Mouse (Mus musculus): ENCODE results near the gene Tpra1. TPM values are rescaled to one million over a fixed set of nuclear protein-coding genes. Genes with fewer than 3 reads are reported as not detected.

The Tpra1 gene
- polyA plus RNA-seq, 1 experiment from 2014 or later = 61.7 TPM

- 37% methylated on average over 7 of the region's 7 CpGs for WGBS
- H3K4me1 ChIP-seq = peaks cover 75% of the 10 kb centered on the region
- H3K27ac ChIP-seq (replicated peaks) = peak overlapping the region; percentile 82
Measured at GRCm38 (mm10) chr6:88930049-88930448, 28.0 kb downstream of the Tpra1 start.

DNA sequence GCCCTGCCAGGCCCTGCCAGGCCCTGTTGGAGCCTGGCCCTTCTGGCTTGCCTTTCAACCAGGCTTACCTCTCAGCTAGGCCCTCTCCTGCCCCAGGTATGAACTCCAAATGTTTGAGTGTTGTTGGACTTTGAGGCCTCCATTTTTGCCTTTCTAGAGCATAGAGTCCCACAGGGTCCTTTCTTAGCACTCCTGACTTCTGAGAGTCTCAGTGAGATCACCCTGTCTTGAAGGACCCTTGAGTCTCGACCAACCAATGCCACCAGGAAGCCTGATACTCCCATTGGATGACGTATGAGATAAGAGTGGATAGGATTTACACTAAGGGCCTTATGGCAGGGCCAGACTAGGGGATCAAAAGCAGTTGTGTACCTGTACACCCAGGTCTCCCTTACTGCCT is 29.4 kb downstream of the Tpra1 start:
- Histone ChIP-seq H3K9ac (replicated peaks) (0 out of 2 replicates have a peak overlapping the region, but pooled peaks have one; percentile 12), H3K9me3 (no peaks in the 10 kb centered on the region), H3K27ac (replicated peaks) (peak overlapping the region; percentile 82; the same call in 1 of the 2 replicates), H3K4me2 (replicated peaks) (no peak overlapping the region), H3K36me3 (no peaks in the 10 kb centered on the region), H3K27me3 (peaks cover 34% of the 10 kb centered on the region), H3K4me1 (peaks cover 70% of the 10 kb centered on the region), H3K4me3 (no peak overlapping the region)
- ATAC-seq (ENCODE audit: low FRiP score, low read depth) = no peak
- 83% methylated on average over 2 of the region's 2 CpGs for WGBS

More at GRCm38 (mm10) chr6:88930049-88930448, 28.0 kb downstream of the Tpra1 start:
- ATAC-seq (ENCODE audit: low FRiP score, low read depth) = no peak
- no peaks in the 10 kb centered on the region for H3K36me3 ChIP-seq
- no peak overlapping the region for H3K4me3 ChIP-seq
- peaks cover 30% of the 10 kb centered on the region for H3K27me3 ChIP-seq
- H3K9me3 ChIP-seq = no peaks in the 10 kb centered on the region
- H3K9ac ChIP-seq (replicated peaks) = no peak overlapping the region
- H3K4me2 ChIP-seq (replicated peaks) = no peak overlapping the region

GRCm38 (mm10) chr6:88934132-88934531 is 32.1 kb downstream of the Tpra1 start:
- Histone ChIP-seq H3K27me3 (peaks cover 28% of the 10 kb centered on the region), H3K4me3 (no peak overlapping the region), H3K9me3 (no peaks in the 10 kb centered on the region), H3K27ac (replicated peaks) (no peak overlapping the region), H3K36me3 (no peaks in the 10 kb centered on the region), H3K4me2 (replicated peaks) (no peak overlapping the region), H3K9ac (replicated peaks) (no peak overlapping the region), H3K4me1 (peaks cover 80% of the 10 kb centered on the region)
- 18% methylated on average over 4 of the region's 4 CpGs for WGBS
- ATAC-seq (ENCODE audit: low FRiP score, low read depth) = no peak

GRCm38 (mm10) chr6:88934816-88935215 is 32.8 kb downstream of the Tpra1 start:
- Histone ChIP-seq H3K9ac (replicated peaks) (no peak overlapping the region), H3K4me1 (peaks cover 80% of the 10 kb centered on the region), H3K36me3 (no peaks in the 10 kb centered on the region), H3K4me2 (replicated peaks) (no peak overlapping the region), H3K4me3 (no peak overlapping the region), H3K27ac (replicated peaks) (no peak overlapping the region), H3K9me3 (no peaks in the 10 kb centered on the region), H3K27me3 (peaks cover 28% of the 10 kb centered on the region)
- 28% methylated on average over 4 of the region's 4 CpGs for WGBS
- ATAC-seq (ENCODE audit: low FRiP score, low read depth) = no peak

GRCm38 (mm10) chr6:88935735-88936276 is 33.8 kb downstream of the Tpra1 start:
- no peak overlapping the region for H3K27ac ChIP-seq (replicated peaks)
- no peak for ATAC-seq (ENCODE audit: low FRiP score, low read depth)
- peaks cover 28% of the 10 kb centered on the region for H3K27me3 ChIP-seq
- no peak overlapping the region for H3K4me2 ChIP-seq (replicated peaks)
- no peaks in the 10 kb centered on the region for H3K9me3 ChIP-seq
- no peak overlapping the region for H3K4me3 ChIP-seq
- H3K9ac ChIP-seq (replicated peaks) = no peak overlapping the region
- no peaks in the 10 kb centered on the region for H3K36me3 ChIP-seq
- H3K4me1 ChIP-seq = peaks cover 80% of the 10 kb centered on the region
- WGBS = 8% methylated on average over 4 of the region's 4 CpGs

- ATAC-seq (ENCODE audit: low FRiP score, low read depth) = no peak
- no peak overlapping the region for H3K4me2 ChIP-seq (replicated peaks)
- H3K9me3 ChIP-seq = no peaks in the 10 kb centered on the region
- H3K27me3 ChIP-seq = peaks cover 28% of the 10 kb centered on the region
- peak overlapping the region; percentile 89 for H3K27ac ChIP-seq (replicated peaks)
- no peak overlapping the region for H3K9ac ChIP-seq (replicated peaks)
- H3K4me3 ChIP-seq = no peak overlapping the region
- H3K36me3 ChIP-seq = no peaks in the 10 kb centered on the region
- 36% methylated on average over 13 of the region's 13 CpGs for WGBS
- H3K4me1 ChIP-seq = peaks cover 81% of the 10 kb centered on the region
Measured at GRCm38 (mm10) chr6:88936342-88937213, 34.5 kb downstream of the Tpra1 start.

DNA sequence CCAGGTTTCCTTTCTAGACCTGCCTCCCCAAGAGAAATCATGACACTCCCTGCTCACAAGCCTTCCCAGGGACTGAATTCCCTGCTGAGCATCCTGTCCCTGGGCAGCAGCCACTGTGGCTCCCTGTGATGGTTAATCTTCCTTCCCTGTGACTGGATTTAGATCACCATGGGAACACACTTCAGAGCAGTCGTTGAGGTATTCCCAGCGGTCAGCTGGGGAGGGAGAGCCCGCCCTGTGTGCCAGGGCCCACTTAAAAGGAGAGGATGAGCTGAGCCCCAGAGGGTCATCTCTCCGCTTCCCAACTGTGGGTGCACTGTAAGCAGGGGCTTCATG is 35.1 kb downstream of the Tpra1 start:
- H3K9ac ChIP-seq (replicated peaks) = no peak overlapping the region; the same call in 1 of the 2 replicates
- H3K27ac ChIP-seq (replicated peaks) = peak overlapping the region; percentile 89
- WGBS = 17% methylated on average over 4 of the region's 4 CpGs
- 0 out of 2 replicates have a peak overlapping the region, but pooled peaks have one; percentile 10 for H3K4me2 ChIP-seq (replicated peaks)
- H3K36me3 ChIP-seq = no peaks in the 10 kb centered on the region
- H3K27me3 ChIP-seq = peaks cover 26% of the 10 kb centered on the region
- no peak overlapping the region for H3K4me3 ChIP-seq
- H3K9me3 ChIP-seq = no peaks in the 10 kb centered on the region
- H3K4me1 ChIP-seq = peaks cover 81% of the 10 kb centered on the region
- no peak for ATAC-seq (ENCODE audit: low FRiP score, low read depth)

DNA sequence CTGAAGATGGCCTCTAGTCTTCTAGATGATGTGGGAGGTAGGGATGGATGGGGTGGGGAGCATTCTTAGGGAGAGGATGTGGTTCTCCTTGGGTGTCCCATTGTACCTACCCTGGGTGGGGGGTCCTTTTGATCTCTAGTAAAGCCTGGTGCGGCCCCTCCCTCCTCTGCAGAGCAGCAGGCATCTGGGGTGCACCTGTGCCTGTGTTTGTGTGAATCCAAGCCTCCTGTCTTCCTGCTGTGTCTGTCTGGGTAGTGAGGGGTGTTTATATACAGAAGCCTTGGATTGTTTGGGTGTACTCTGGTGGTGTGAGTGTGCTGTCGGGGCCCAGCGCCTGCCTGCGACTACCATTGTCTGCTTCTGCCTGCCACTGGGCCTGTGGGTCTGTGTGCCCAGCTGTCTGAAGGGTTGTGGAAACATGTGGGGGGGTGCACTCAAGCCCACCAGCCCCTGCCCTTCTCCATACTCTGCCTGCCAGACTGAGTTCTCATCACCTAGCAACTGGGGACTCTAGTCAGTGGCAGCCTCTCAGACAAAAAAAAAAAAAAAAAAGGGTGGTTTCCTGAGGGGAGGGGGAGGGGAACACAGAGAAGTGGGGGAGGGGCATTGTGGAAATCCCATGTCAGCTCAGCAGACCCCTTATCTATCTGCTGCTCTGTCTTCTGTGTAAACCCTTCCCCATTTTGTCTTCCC is 36.1 kb downstream of the Tpra1 start:
- Histone ChIP-seq H3K9ac (replicated peaks) (no peak overlapping the region), H3K27ac (replicated peaks) (peak overlapping the region; percentile 89), H3K4me3 (no peak overlapping the region), H3K9me3 (no peaks in the 10 kb centered on the region), H3K4me2 (replicated peaks) (peak overlapping the region; percentile 18), H3K27me3 (peaks cover 21% of the 10 kb centered on the region), H3K4me1 (peaks cover 91% of the 10 kb centered on the region), H3K36me3 (no peaks in the 10 kb centered on the region)
- 4% methylated on average over 4 of the region's 4 CpGs for WGBS
- peak; percentile 81 for ATAC-seq (ENCODE audit: low FRiP score, low read depth)

DNA sequence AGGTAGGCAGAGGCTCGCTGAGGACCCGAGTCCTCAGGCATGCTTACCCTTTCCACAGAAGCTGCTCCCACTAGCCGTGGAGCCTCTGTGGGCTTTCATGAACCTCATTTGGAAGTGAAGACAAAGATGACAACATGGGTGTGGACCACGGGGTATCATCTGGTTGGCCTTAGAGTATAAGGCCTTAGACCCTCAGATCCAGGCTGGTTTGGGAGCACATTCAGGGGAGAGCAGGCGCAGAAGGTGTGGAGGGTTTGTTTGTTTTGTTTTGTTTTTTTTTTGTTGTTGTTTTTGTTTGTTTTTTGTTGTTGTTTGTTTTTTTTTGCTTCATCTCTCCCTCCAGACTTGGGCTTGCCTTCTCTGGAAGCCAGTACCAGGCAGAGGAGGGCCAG is 36.6 kb downstream of the Tpra1 start:
- Histone ChIP-seq H3K36me3 (no peaks in the 10 kb centered on the region), H3K4me2 (replicated peaks) (peak overlapping the region; percentile 18), H3K27me3 (peaks cover 16% of the 10 kb centered on the region), H3K4me1 (peaks cover 94% of the 10 kb centered on the region), H3K27ac (replicated peaks) (peak overlapping the region; percentile 89), H3K9ac (replicated peaks) (no peak overlapping the region), H3K4me3 (no peak overlapping the region), H3K9me3 (no peaks in the 10 kb centered on the region)
- ATAC-seq (ENCODE audit: low FRiP score, low read depth) = no peak
- 30% methylated on average over 5 of the region's 5 CpGs for WGBS

GRCm38 (mm10) chr6:88939281-88940089 is 37.4 kb downstream of the Tpra1 start:
- Histone ChIP-seq H3K27me3 (0 out of 2 replicates have a peak, but pooled peaks cover 8% of the 10 kb centered on the region), H3K4me2 (replicated peaks) (peak overlapping the region; percentile 25), H3K9ac (replicated peaks) (no peak overlapping the region), H3K4me3 (no peak overlapping the region), H3K36me3 (no peaks in the 10 kb centered on the region), H3K4me1 (peaks cover 94% of the 10 kb centered on the region), H3K27ac (replicated peaks) (peak overlapping the region; percentile 89), H3K9me3 (no peaks in the 10 kb centered on the region)
- peak; percentile 5; the same call in 1 of the 2 replicates for ATAC-seq (ENCODE audit: low FRiP score, low read depth)
- 37% methylated on average over 12 of the region's 12 CpGs for WGBS

DNA sequence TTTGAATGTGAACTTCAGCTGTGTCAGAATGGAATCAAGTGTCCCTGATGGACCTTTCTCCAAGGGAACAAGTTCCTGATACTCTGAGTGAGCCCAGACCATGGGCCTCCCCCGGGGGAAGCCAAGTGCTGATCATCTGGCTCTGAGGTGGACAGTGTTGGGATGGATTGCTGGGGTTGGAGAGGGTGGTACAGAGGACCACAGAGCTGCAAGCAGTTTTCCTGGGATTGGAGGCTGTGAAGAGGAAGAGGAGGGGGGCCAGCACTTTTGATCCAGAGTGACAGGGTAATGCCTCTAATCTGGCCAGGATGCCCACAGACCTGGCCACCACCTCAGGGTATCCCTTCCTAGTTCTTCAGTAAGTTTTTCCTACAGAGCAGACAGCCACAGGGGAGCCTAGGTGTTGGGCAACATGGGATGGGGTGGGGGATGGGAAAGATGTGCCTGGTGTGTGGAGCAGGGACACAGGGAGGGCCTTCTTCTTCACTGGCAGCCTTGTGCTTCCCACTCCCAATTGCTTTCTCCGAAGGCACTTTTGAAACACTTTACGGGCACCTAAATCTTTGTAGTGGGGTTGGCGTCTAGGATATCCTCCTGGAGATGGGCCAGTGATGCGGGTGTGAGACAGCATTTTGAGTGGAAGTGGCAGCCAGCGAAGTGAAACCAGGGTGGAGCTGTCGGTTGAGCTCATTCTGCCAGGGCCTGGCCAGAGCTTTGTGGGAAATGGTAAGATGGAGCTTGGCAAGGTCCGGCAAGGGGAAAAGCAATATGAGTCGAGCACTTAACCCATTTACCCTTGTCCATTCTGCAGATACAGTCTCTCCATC is 38.3 kb downstream of the Tpra1 start:
- Histone ChIP-seq H3K4me2 (replicated peaks) (no peak overlapping the region), H3K4me3 (no peak overlapping the region), H3K27me3 (0 out of 2 replicates have a peak, but pooled peaks cover under 1% of the 10 kb centered on the region), H3K4me1 (peaks cover 88% of the 10 kb centered on the region), H3K9me3 (no peaks in the 10 kb centered on the region), H3K27ac (replicated peaks) (peak overlapping the region; percentile 89), H3K36me3 (no peaks in the 10 kb centered on the region), H3K9ac (replicated peaks) (no peak overlapping the region)
- WGBS = 77% methylated on average over 9 of the region's 9 CpGs
- no peak for ATAC-seq (ENCODE audit: low FRiP score, low read depth)

All from midbrain, embryonic 12.5 days (tissue).